Mouse (Mus musculus): Measurements from ENCODE around the gene Tfpi.
A peak's percentile ranks its signal among the peaks of the same experiment; 100 is the strongest.

Tfpi gene

GRCm38 (mm10) chr2:84474651-84475050 lies 1.9 kb downstream of the Tfpi start:
- DNase-seq (ENCODE audit: low read depth, low spot score): peak; percentile 31

- DNase-seq (ENCODE audit: low read depth, low spot score): no peak
Measured at GRCm38 (mm10) chr2:84473941-84474530, 2.5 kb downstream of the Tfpi start.

- no peak for DNase-seq (ENCODE audit: low read depth, low spot score)
Measured at GRCm38 (mm10) chr2:84467391-84467790, 9.2 kb downstream of the Tfpi start.

GRCm38 (mm10) chr2:84464956-84465355 lies 11.6 kb downstream of the Tfpi start:
- DNase-seq (ENCODE audit: low read depth, low spot score): peak; percentile 82

- no peak for DNase-seq (ENCODE audit: low read depth, low spot score)
Measured at GRCm38 (mm10) chr2:84462411-84462810, 14.2 kb downstream of the Tfpi start.

- DNase-seq (ENCODE audit: low read depth, low spot score): no peak
Measured at GRCm38 (mm10) chr2:84459651-84460177, 16.9 kb downstream of the Tfpi start.

- DNase-seq (ENCODE audit: low read depth, low spot score): no peak
Measured at GRCm38 (mm10) chr2:84457221-84457620, 19.4 kb downstream of the Tfpi start.

GRCm38 (mm10) chr2:84455236-84455799 lies 21.3 kb downstream of the Tfpi start:
- DNase-seq (ENCODE audit: low read depth, low spot score): peak; percentile 84

- no peak for DNase-seq (ENCODE audit: low read depth, low spot score)
Measured at GRCm38 (mm10) chr2:84454551-84455235, 21.9 kb downstream of the Tfpi start.

- DNase-seq (ENCODE audit: low read depth, low spot score): peak; percentile 74
Measured at GRCm38 (mm10) chr2:84454051-84454450, 22.5 kb downstream of the Tfpi start.

- no peak for DNase-seq (ENCODE audit: low read depth, low spot score)
Measured at GRCm38 (mm10) chr2:84445499-84445898, 31.1 kb downstream of the Tfpi start.

- DNase-seq (ENCODE audit: low read depth, low spot score): no peak
Measured at GRCm38 (mm10) chr2:84441940-84442339, 34.6 kb downstream of the Tfpi start.

- DNase-seq (ENCODE audit: low read depth, low spot score): peak; percentile 66
Measured at GRCm38 (mm10) chr2:84429724-84430123, 46.9 kb downstream of the Tfpi start.

- no peak for DNase-seq (ENCODE audit: low read depth, low spot score)
Measured at GRCm38 (mm10) chr2:84428836-84429235, 47.7 kb downstream of the Tfpi start.

GRCm38 (mm10) chr2:84426531-84426930 lies 50.0 kb downstream of the Tfpi start:
- no peak for DNase-seq (ENCODE audit: low read depth, low spot score)

GRCm38 (mm10) chr2:84425138-84425537 lies 51.4 kb downstream of the Tfpi start, which contains the start of gene Calcrl:
Calcrl (minus strand) TSS chr2:84425411.
- peak; percentile 79 for DNase-seq (ENCODE audit: low read depth, low spot score)

GRCm38 (mm10) chr2:84416501-84416900 lies 60.1 kb downstream of the Tfpi start:
- no peak for DNase-seq (ENCODE audit: low read depth, low spot score)

GRCm38 (mm10) chr2:84409796-84410592 lies 66.6 kb downstream of the Tfpi start:
- DNase-seq (ENCODE audit: low read depth, low spot score): no peak

GRCm38 (mm10) chr2:84404834-84405233 lies 71.7 kb downstream of the Tfpi start:
- no peak for DNase-seq (ENCODE audit: low read depth, low spot score)

GRCm38 (mm10) chr2:84402713-84403112 lies 73.9 kb downstream of the Tfpi start:
- no peak for DNase-seq (ENCODE audit: low read depth, low spot score)

GRCm38 (mm10) chr2:84396557-84396956 lies 80.0 kb downstream of the Tfpi start:
- no peak for DNase-seq (ENCODE audit: low read depth, low spot score)

- DNase-seq (ENCODE audit: low read depth, low spot score): no peak
Measured at GRCm38 (mm10) chr2:84393236-84393635, 83.3 kb downstream of the Tfpi start.
